In the genomic region with DNA sequence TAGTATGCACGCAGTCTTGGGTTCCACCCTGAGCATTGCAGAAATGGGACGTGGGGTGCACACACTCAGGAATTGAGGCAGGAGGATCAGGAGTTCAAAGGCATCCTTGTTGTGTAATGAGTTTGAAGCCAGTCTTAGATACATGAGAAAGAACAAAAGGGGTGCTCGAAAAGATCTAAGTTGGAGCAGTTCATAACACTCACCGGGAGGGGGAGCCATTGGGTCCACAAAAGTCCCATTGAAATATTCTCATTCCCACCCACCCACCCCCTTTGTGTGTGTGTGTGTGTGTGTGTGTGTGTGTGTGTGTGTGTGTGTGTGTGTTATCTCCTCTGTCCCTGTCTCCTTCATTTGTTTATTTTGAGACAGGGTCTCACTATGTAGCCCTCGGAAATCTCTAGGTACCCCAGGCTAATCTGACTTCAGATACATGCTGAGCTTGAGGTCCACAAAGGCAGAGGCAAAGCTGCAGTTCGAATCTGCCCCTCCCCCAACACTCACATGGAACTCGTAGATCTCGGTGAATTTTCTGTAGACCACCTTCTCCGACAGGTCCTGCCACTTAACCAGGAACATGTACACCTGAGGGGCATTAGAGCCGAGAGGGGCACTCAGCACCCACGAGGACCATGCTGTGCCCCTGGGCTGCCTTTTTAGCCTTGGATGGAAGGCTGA, we compare ENCODE assay signal across 8 mouse cellular contexts. TPM values are rescaled to one million over a fixed set of nuclear protein-coding genes. Genes with fewer than 3 reads are reported as not detected.
DNase-seq lines count a peak whose midpoint lies in the region; ATAC-seq and TF ChIP-seq lines count a peak whose summit lies in the region.

No protein-coding gene starts in this region.

- ATAC-seq in kidney, postnatal 0 days (replicated peaks; ENCODE audit: low FRiP score, low read depth), result no peak
- no peak for ATAC-seq in embryonic facial prominence, embryonic 11.5 days (replicated peaks; ENCODE audit: insufficient number of reproducible peaks, low FRiP score, low TSS enrichment, low read depth)
- ATAC-seq in lung, postnatal 0 days, result no peak
- ATAC-seq in frontal cortex, adult (ENCODE audit: low TSS enrichment), result no peak

- no peaks in the 10 kb centered on the region for H3K27me3 ChIP-seq in kidney, postnatal 0 days (ENCODE audit: insufficient read depth, low read length)
- H3K27me3 ChIP-seq in embryonic facial prominence, embryonic 11.5 days (ENCODE audit: control insufficient read depth, insufficient read depth, low read length), result no peaks in the 10 kb centered on the region
- no peaks in the 10 kb centered on the region for H3K27me3 ChIP-seq in lung, postnatal 0 days (replicated peaks; ENCODE audit: insufficient read depth, low read length)

- H3K4me3 ChIP-seq in kidney, postnatal 0 days (replicated peaks; ENCODE audit: low read depth, low read length), result no peak overlapping the region
- H3K4me3 ChIP-seq in embryonic facial prominence, embryonic 11.5 days (ENCODE audit: low read depth, low read length), result no peak overlapping the region
- peak overlapping the region; percentile 8; the same call in 1 of the 2 replicates for H3K4me3 ChIP-seq in lung, postnatal 0 days (ENCODE audit: low read depth, low read length)

- DNase-seq in kidney, postnatal 0 days (ENCODE audit: low spot score), result peak; percentile 64
- no peak for DNase-seq in kidney, adult 11 months
- peak; percentile 56 for DNase-seq in MN1 (ENCODE audit: low spot score)
- peak; percentile 67 for DNase-seq in embryonic facial prominence, embryonic 11.5 days (ENCODE audit: low spot score)
- DNase-seq in lung, postnatal 0 days (ENCODE audit: low spot score), result peak; percentile 77
- no peak for DNase-seq in gastrocnemius, postnatal 10 days
- no peak for DNase-seq in layer of hippocampus, postnatal 36 days

- H3K4me2 ChIP-seq in kidney, postnatal 0 days (ENCODE audit: low read length), result peak overlapping the region; percentile 7; the same call in 1 of the 2 replicates
- H3K4me2 ChIP-seq in embryonic facial prominence, embryonic 11.5 days (ENCODE audit: low read depth, low read length), result no peak overlapping the region
- H3K4me2 ChIP-seq in lung, postnatal 0 days (replicated peaks; ENCODE audit: low read depth, low read length), result peak overlapping the region; percentile 29; the same call in 1 of the 2 replicates

- H3K9me3 ChIP-seq in kidney, postnatal 0 days (replicated peaks; ENCODE audit: low read length), result no peaks in the 10 kb centered on the region
- H3K9me3 ChIP-seq in embryonic facial prominence, embryonic 11.5 days (replicated peaks; ENCODE audit: control insufficient read depth, low read length), result no peaks in the 10 kb centered on the region
- H3K9me3 ChIP-seq in lung, postnatal 0 days (ENCODE audit: low read length), result no peaks in the 10 kb centered on the region

- no peaks in the 10 kb centered on the region for H3K36me3 ChIP-seq in kidney, postnatal 0 days (ENCODE audit: insufficient read depth, low read length)
- H3K36me3 ChIP-seq in embryonic facial prominence, embryonic 11.5 days (replicated peaks; ENCODE audit: control insufficient read depth, insufficient read depth, low read depth, low read length), result no peaks in the 10 kb centered on the region
- no peaks in the 10 kb centered on the region for H3K36me3 ChIP-seq in lung, postnatal 0 days (ENCODE audit: insufficient read depth, low read length)

- peak; percentile 61 for TF ChIP-seq CTCF in kidney, postnatal 0 days (IDR thresholded peaks at IDR 0.05; ENCODE audit: low read depth)
- TF ChIP-seq CTCF in lung, postnatal 0 days (IDR thresholded peaks at IDR 0.05), result peak; percentile 62

- WGBS in kidney, postnatal 0 days, result 49% methylated on average over 11 of the region's 11 CpGs
- WGBS in embryonic facial prominence, embryonic 11.5 days, result 36% methylated on average over 11 of the region's 11 CpGs
- 27% methylated on average over 11 of the region's 11 CpGs for WGBS in lung, postnatal 0 days

- no peak for TF ChIP-seq EP300 in lung, postnatal 0 days (IDR thresholded peaks at IDR 0.05)

- H3K27ac ChIP-seq in kidney, postnatal 0 days, result no peak overlapping the region
- no peak overlapping the region for H3K27ac ChIP-seq in embryonic facial prominence, embryonic 11.5 days (replicated peaks; ENCODE audit: low read depth, low read length)
- H3K27ac ChIP-seq in lung, postnatal 0 days (ENCODE audit: low read length), result peak overlapping the region; percentile 78; the same call in 1 of the 2 replicates

- H3K9ac ChIP-seq in kidney, postnatal 0 days (ENCODE audit: low read depth, low read length), result no peak overlapping the region
- no peak overlapping the region for H3K9ac ChIP-seq in embryonic facial prominence, embryonic 11.5 days (replicated peaks; ENCODE audit: low read length)
- H3K9ac ChIP-seq in lung, postnatal 0 days (replicated peaks; ENCODE audit: low read depth), result no peak overlapping the region

- peaks cover 4% of the 10 kb centered on the region; the same call in 1 of the 2 replicates for H3K4me1 ChIP-seq in kidney, postnatal 0 days (replicated peaks; ENCODE audit: insufficient read depth, low read length)
- H3K4me1 ChIP-seq in embryonic facial prominence, embryonic 11.5 days (ENCODE audit: control insufficient read depth, insufficient read depth, low read length), result peaks cover 3% of the 10 kb centered on the region; the same call in 1 of the 2 replicates
- H3K4me1 ChIP-seq in lung, postnatal 0 days (ENCODE audit: insufficient read depth, low read depth, low read length), result peaks cover 5% of the 10 kb centered on the region; the same call in 1 of the 2 replicates

RNA-seq across cellular contexts. Expression of a gene that starts 1.7 kb away (rescaled TPM):
- polyA plus RNA-seq in kidney, postnatal 0 days (2015; fragmentation: Nextera tagmentation; extraction: Ambion mirVana), result 2.4 and 2.9 TPM in 2 replicates
- 2.1 and 2.5 TPM in 2 replicates for polyA plus RNA-seq in embryonic facial prominence, embryonic 11.5 days (2014; fragmentation: Nextera tagmentation; extraction: Ambion mirVana)
- polyA plus RNA-seq in lung, postnatal 0 days (2015; fragmentation: Nextera tagmentation; extraction: Ambion mirVana), result 19.6 and 19.8 TPM in 2 replicates
- total RNA-seq in gastrocnemius, postnatal 10 days (2021), result 1 to 10 TPM; 3.4 to 4.7 TPM
- 1 to 10 TPM; 6.3 to 9.3 TPM for total RNA-seq in layer of hippocampus, postnatal 36 days (2021)

RNA-seq across cellular contexts. Expression of a gene that starts 43.9 kb away (rescaled TPM):
- 6.1 and 6.9 TPM in 2 replicates for polyA plus RNA-seq in kidney, postnatal 0 days (2015; fragmentation: Nextera tagmentation; extraction: Ambion mirVana)
- 5.4 and 5.7 TPM in 2 replicates for polyA plus RNA-seq in embryonic facial prominence, embryonic 11.5 days (2014; fragmentation: Nextera tagmentation; extraction: Ambion mirVana)
- 4.4 and 5.6 TPM in 2 replicates for polyA plus RNA-seq in lung, postnatal 0 days (2015; fragmentation: Nextera tagmentation; extraction: Ambion mirVana)
- total RNA-seq in gastrocnemius, postnatal 10 days (2021), result 1 to 10 TPM; 6.1 to 7.2 TPM
- 10 to 100 TPM; 14.0 to 14.6 TPM for total RNA-seq in layer of hippocampus, postnatal 36 days (2021)

RNA-seq across cellular contexts. Expression of a gene that starts 51.1 kb away (rescaled TPM):
- 32.1 and 33.4 TPM in 2 replicates for polyA plus RNA-seq in kidney, postnatal 0 days (2015; fragmentation: Nextera tagmentation; extraction: Ambion mirVana)
- polyA plus RNA-seq in embryonic facial prominence, embryonic 11.5 days (2014; fragmentation: Nextera tagmentation; extraction: Ambion mirVana), result 28.0 and 31.7 TPM in 2 replicates
- polyA plus RNA-seq in lung, postnatal 0 days (2015; fragmentation: Nextera tagmentation; extraction: Ambion mirVana), result 11.3 and 11.4 TPM in 2 replicates
- total RNA-seq in gastrocnemius, postnatal 10 days (2021), result 10 to 100 TPM; 17.2 to 17.4 TPM
- 10 to 100 TPM; 14.5 to 15.9 TPM for total RNA-seq in layer of hippocampus, postnatal 36 days (2021)

Comparison
In these comparisons a context has a peak if more than half of its experiments do, and no peak if none do; other contexts are left out.
1. DNase-seq: peak in kidney, postnatal 0 days (single experiment), MN1 (single experiment), embryonic facial prominence, embryonic 11.5 days (single experiment) and lung, postnatal 0 days (single experiment); none in kidney, adult 11 months (single experiment), gastrocnemius, postnatal 10 days (single experiment) and layer of hippocampus, postnatal 36 days (0 of 2).